Mouse (Mus musculus) small intestine, adult 2 months (tissue): ENCODE data around the gene Gpatch2. TPM values are rescaled to one million over a fixed set of nuclear protein-coding genes. Genes with fewer than 3 reads are reported as not detected.

ENCODE experiments used
- H3K27ac ChIP-seq: fragments of 200-500 bp; 2 replicates; pipeline ENCODE4 v1.5.1; 2012; ENCODE audit warnings: low read depth, low read length, control low read depth, inconsistent platforms; ENCODE audit not compliant: insufficient read depth
- H3K27me3 ChIP-seq: fragments of 200-500 bp; 2 replicates; pipeline ENCODE4 v1.6.1; 2012; ENCODE audit warnings: mild to moderate bottlenecking, moderate library complexity, low read length, inconsistent platforms; ENCODE audit not compliant: control insufficient read depth, insufficient read depth
- H3K36me3 ChIP-seq: fragments of 200-500 bp; 2 replicates; pipeline ENCODE4 v1.6.1; 2012; ENCODE audit warnings: mild to moderate bottlenecking, low read length, control low read depth, inconsistent platforms; ENCODE audit not compliant: control insufficient read depth, insufficient read depth
- H3K4me1 ChIP-seq: fragments of 200-500 bp; 2 replicates; pipeline ENCODE4 v1.6.1; 2012; ENCODE audit warnings: low read length, inconsistent platforms, mixed read lengths; ENCODE audit not compliant: control insufficient read depth, insufficient read depth, insufficient read length
- H3K4me3 ChIP-seq: fragments of 200-500 bp; 2 replicates; pipeline ENCODE4 v1.5.1; 2012; ENCODE audit warnings: low read depth, mild to moderate bottlenecking, control low read depth, inconsistent platforms, low read length, moderate library complexity
- CTCF ChIP-seq: fragments of 200-500 bp; IDR thresholded peaks from 2 replicates; pipeline ENCODE4 v1.5.1; 2012; ENCODE audit warnings: low read depth, mild to moderate bottlenecking, control low read depth, inconsistent platforms, low read length, moderate library complexity, mixed read lengths; ENCODE audit not compliant: insufficient replicate concordance, insufficient read length; ENCODE audit errors: extremely low read depth
- POLR2A ChIP-seq: fragments of 200-500 bp; IDR thresholded peaks from 2 replicates; pipeline ENCODE4 v1.6.1; 2012; ENCODE audit warnings: low read depth, mild to moderate bottlenecking, control low read depth, inconsistent platforms, low read length, moderate library complexity
- WGBS: fragments of 180-500 bp; shearing (Covaris S2); methylation state at CpG from one replicate; pipeline ENCODE4 v1.1.7; 2018; 5-methylcytosine and 5-hydroxymethylcytosine counted together
- polyA plus RNA-seq: library from polyadenylated mRNA; depleted of rRNA; stranded (reverse); fragments of >200 nt; gene quantifications from 2 replicates; pipeline ENCODE4 v1.2.3, GENCODE M21; 2012

Gpatch2 gene
- polyA plus RNA-seq, 1 experiment = 6.7 TPM

- no peaks in the 10 kb centered on the region for H3K27me3 ChIP-seq
- TF ChIP-seq CTCF (no peak), POLR2A (no peak)
- peaks cover 4% of the 10 kb centered on the region for H3K36me3 ChIP-seq
- H3K27ac ChIP-seq = no peak overlapping the region
- WGBS = 95% methylated on average over 4 of the region's 4 CpGs
- H3K4me1 ChIP-seq = no peaks in the 10 kb centered on the region; the same call in 1 of the 2 replicates
- no peak overlapping the region for H3K4me3 ChIP-seq
Measured at GRCm38 (mm10) chr1:187307335-187307734, 92.0 kb downstream of the Gpatch2 start.

DNA sequence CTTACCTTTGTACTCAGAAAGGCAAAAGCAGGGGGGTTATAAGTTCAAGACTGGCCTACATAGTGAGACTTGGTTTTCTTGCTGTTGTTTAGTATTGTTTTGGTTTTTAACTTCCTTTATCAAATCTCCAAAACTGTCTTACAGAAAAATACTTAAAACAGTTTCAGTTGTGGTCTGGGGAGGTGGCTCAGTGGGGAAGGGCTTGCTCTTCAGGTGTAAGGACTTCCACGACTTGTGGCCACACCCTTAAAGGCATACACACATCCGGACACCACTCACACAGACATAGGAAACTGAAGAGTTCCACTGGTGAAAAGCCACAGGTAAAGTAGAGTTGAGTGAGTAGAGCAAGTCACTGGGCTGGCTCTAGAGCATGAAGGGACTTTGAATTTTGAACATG lies 93.2 kb downstream of the Gpatch2 start:
- TF ChIP-seq POLR2A (no peak), CTCF (no peak)
- Histone ChIP-seq H3K27ac (no peak overlapping the region), H3K36me3 (peaks cover 4% of the 10 kb centered on the region), H3K4me3 (no peak overlapping the region), H3K27me3 (no peaks in the 10 kb centered on the region), H3K4me1 (no peaks in the 10 kb centered on the region; the same call in 1 of the 2 replicates)
- 50% methylated on average over 2 of the region's 2 CpGs for WGBS

DNA sequence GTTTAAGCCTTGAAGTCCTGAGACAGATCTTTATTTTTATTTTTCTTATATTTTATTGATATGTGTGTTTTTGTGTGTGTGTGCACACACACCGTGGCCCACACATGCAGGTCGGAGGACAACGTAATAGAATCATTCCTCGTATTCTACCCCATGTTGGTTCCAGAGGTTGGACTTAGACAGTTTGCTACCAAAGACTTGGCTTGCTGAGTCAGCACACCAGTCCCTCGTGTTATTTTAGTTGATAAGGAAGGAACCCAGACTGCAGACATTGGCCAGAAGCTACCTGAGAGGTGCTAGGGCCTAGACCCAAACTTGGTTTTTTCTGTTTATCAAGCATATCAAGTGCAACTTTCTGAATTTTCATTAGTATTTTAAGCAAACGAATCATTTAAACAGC lies 95.8 kb downstream of the Gpatch2 start:
- no peak overlapping the region for H3K4me3 ChIP-seq
- peaks cover 5% of the 10 kb centered on the region for H3K4me1 ChIP-seq
- 83% methylated on average over 6 of the region's 6 CpGs for WGBS
- peaks cover 2% of the 10 kb centered on the region; the same call in 1 of the 2 replicates for H3K36me3 ChIP-seq
- no peaks in the 10 kb centered on the region for H3K27me3 ChIP-seq
- no peak for TF ChIP-seq POLR2A
- TF ChIP-seq CTCF = no peak
- no peak overlapping the region for H3K27ac ChIP-seq

DNA sequence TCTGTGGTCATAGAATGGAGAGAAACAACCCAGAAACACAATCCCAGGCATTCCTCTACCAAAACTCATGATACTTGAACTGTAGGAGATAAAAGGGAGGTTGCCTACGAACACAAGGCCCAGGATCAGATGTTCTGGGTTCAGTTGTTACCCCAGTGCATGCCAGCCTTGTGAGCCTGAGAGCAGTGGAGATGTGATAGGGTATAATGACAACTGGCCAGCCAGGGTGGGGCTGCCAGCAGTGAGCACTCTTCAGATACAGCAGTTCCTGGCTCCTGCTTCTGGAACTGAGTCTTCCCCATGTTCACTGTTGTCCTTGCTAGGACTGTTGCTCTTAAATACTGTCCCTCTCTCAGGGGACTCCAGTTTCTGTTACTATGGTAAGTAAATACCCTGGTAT lies 98.0 kb downstream of the Gpatch2 start:
- Histone ChIP-seq H3K27ac (no peak overlapping the region), H3K4me3 (no peak overlapping the region), H3K36me3 (no peaks in the 10 kb centered on the region), H3K27me3 (no peaks in the 10 kb centered on the region), H3K4me1 (peaks cover 5% of the 10 kb centered on the region)
- 80% methylated on average over 1 of the region's 1 CpGs for WGBS
- TF ChIP-seq POLR2A (no peak), CTCF (no peak)

- Histone ChIP-seq H3K27me3 (no peaks in the 10 kb centered on the region), H3K4me1 (peaks cover 5% of the 10 kb centered on the region), H3K27ac (no peak overlapping the region), H3K36me3 (no peaks in the 10 kb centered on the region), H3K4me3 (no peak overlapping the region)
- 45% methylated on average over 5 of the region's 5 CpGs for WGBS
- TF ChIP-seq CTCF (no peak), POLR2A (no peak)
Measured at GRCm38 (mm10) chr1:187313763-187314162, 98.5 kb downstream of the Gpatch2 start.

GRCm38 (mm10) chr1:187314516-187314915 lies 99.2 kb downstream of the Gpatch2 start:
- Histone ChIP-seq H3K27me3 (no peaks in the 10 kb centered on the region), H3K27ac (no peak overlapping the region), H3K4me3 (no peak overlapping the region), H3K36me3 (0 out of 2 replicates have a peak, but pooled peaks cover 4% of the 10 kb centered on the region), H3K4me1 (peaks cover 5% of the 10 kb centered on the region)
- TF ChIP-seq CTCF = no peak
- TF ChIP-seq POLR2A = no peak

DNA sequence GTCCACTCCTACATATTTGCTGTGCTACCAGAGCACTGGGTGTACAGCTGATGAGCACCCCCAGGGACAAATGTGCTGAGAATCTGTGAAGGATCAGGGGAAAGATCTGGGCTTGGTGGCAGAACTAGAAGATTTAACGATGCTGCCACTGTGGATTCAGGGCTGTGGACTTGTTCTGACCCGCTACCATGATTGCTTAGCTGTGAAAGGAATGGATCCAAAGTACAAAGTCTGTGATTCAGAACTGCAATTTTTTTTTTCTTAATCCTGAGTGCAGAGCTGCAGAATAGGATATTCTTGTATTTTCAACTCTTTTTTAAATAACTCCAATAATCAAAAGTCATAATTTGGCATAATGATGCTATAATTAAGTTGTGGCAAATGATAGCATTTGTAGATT lies 100.5 kb downstream of the Gpatch2 start:
- WGBS = 57% methylated on average over 2 of the region's 2 CpGs
- Histone ChIP-seq H3K4me3 (no peak overlapping the region), H3K27ac (no peak overlapping the region), H3K4me1 (peaks cover 5% of the 10 kb centered on the region), H3K27me3 (no peaks in the 10 kb centered on the region), H3K36me3 (0 out of 2 replicates have a peak, but pooled peaks cover 6% of the 10 kb centered on the region)
- TF ChIP-seq CTCF (no peak), POLR2A (no peak)

DNA sequence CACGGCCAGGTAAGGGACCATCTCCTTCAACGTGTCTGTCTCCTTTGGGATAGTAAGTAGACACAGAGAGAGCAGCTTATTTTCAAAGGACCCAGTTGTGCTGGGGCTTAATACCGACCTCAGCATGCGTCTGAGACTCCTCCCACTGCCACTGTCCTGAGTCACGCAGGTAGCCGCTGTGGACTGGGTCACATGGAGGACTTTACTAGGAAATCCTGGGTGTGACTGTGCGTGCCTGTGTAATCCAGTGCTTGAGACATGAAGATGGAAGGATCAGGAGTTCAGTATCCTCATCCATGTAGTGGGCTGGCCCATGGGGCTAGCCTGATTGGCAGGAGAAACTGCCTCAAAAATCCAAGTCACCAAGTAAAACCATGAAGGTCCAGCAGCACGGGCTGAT lies 101.2 kb downstream of the Gpatch2 start:
- Histone ChIP-seq H3K4me1 (peaks cover 5% of the 10 kb centered on the region), H3K27me3 (no peaks in the 10 kb centered on the region), H3K27ac (no peak overlapping the region), H3K36me3 (0 out of 2 replicates have a peak, but pooled peaks cover 6% of the 10 kb centered on the region), H3K4me3 (no peak overlapping the region)
- WGBS = 88% methylated on average over 8 of the region's 8 CpGs
- no peak for TF ChIP-seq POLR2A
- TF ChIP-seq CTCF = no peak
